Mouse (Mus musculus) monocyte, adult 2 months (primary cell): ENCODE results near the gene Mybpc2.

ENCODE experiments used
- DNase-seq, 2 experiments: peaks; one replicate each; pipeline ENCODE4 v3.0.0; 2022; ENCODE audit warnings: low spot score in 2 of 2, low read depth in 1 of 2

Mybpc2 gene

DNA sequence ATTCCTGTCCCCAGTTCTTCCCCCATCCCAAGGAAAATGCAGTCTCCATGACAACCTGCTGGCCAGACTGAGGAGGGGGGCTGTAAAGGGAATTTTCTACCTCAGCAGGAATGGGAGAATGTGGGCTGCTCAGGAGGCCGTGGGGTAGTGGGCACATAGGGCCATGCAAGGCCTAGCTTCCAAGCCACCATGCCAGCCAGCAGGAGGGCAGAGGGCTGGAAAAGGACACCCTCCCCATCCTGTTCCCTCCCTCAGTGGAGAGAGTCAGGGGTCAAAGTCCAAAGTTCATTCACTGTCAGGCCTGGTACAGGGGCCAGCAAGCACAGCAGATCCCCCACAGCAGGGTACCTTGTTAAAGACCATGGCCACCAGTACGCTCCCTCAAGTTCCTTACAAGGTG is 59.3 kb downstream of the Mybpc2 start, which contains the start of gene Aspdh:
Aspdh (plus strand) TSS at position 281 of the 400 bp plus-strand sequence.
- DNase-seq: no peak

DNA sequence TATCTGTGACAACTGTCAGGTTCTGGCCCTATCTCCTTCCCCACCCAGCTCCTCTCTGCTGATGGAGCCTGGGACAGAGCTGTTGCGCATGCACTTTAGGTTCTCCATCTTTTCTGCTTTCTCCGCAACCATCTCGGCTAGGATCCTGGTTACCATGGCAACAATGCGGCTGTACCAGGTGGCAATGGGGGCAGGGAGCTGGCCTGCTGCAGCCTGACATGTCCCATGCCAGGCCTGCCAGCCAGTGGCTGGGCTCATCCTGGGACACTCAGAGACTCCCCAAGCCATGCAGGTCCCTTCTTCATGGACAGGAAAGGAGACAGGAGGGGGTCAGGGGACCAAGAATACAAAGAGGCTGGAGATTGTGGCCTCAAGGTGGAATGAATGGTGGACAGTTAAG is 59.9 kb downstream of the Mybpc2 start:
- no peak for DNase-seq

DNA sequence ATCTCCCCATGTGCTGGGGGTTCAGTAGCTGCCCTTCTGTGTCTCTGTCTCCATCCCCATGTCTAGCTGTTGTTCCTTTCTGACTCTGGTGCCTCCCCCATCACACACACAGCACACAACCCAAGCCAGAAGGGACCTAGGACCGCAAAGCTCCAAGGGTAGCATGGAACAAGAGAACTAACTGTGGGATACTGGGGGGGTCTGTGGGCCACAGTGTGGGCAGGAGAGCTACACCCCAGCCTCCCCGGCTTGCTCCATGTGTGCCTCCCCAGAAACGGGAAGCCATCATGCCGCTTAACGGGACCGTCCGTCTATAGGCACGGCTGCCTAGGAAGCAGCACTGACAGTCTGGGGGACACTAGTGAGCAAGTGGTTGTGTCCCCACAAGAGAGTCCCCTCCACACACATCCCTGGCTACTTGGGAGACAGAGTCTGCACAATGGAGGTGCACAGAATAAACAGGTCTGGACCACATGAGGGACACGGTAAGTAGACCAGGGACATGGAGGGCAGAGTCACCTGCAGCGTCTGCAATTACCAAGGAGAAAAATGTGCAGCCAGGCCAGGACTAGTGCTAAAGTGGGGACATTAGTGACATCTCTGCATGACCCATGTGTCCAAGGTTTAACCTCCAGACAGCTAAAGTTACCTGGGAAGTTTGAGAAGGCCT is 60.8 kb downstream of the Mybpc2 start:
- DNase-seq: no peak

DNA sequence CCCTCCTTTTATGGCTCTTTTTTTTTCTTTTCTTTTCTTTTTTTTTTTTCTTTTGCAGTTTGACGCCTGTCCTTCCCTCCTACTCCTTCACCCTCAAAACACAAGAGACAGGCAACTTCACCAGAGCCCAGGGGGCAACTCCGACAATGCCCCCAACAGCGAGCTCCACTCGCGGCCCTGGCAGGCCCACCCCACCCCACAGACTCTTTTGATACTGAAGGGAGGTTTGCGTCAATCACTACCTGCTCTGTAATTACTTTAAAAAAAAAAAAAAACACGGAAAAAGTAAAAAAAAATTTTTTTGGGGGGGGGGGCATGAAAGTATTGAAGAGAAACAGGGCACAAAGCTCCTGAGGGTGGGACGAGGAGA is 61.4 kb downstream of the Mybpc2 start:
- DNase-seq: no peak

DNA sequence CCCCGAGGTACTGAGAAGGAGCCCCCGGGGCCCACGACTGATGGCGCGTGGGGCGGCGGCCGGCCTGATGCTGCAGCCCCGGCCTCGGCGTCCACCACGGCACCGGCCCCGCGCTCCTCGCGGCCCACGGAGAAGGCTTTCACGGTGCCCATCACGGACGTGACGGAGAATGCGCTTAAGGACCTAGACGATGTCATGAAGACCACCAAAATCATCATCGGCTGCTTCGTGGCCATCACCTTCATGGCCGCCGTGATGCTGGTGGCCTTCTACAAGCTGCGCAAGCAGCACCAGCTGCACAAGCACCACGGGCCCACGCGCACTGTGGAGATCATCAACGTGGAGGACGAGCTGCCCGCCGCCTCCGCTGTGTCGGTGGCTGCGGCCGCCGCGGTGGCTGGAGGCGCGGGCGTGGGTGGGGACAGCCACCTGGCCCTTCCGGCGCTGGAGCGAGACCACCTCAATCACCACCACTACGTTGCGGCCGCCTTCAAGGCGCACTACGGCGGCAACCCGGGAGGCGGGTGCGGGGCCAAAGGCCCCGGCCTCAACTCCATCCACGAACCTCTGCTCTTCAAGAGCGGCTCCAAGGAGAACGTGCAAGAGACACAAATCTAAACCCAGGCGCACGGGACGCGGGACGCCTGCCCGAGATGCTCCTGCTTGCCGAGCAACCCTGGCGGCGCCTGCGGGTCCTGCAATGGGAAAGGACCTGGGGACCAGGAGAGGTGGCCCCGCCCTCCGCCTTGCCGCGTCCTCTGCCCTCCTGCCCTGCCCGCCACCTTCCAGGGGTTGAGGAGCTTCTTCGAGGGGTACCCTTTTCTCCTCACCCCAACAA is 62.0 kb downstream of the Mybpc2 start:
- DNase-seq: no peak

DNA sequence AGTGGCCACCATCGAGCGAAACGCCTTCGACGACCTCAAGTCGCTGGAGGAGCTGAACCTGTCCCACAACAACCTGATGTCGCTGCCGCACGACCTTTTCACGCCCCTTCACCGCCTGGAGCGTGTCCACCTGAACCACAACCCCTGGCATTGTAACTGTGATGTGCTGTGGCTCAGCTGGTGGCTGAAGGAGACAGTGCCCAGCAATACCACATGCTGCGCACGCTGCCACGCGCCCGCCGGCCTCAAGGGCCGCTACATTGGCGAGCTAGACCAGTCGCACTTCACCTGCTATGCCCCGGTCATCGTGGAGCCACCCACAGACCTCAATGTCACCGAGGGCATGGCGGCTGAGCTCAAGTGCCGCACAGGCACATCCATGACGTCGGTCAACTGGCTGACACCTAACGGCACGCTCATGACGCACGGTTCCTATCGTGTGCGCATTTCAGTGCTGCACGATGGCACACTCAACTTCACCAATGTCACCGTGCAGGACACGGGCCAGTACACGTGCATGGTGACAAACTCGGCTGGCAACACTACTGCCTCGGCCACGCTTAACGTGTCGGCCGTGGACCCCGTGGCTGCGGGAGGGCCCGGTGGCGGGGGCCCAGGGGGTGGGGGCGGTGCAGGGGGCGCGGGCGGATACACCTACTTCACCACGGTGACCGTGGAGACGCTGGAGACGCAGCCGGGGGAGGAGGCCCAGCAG is 62.8 kb downstream of the Mybpc2 start:
- DNase-seq: no peak

DNA sequence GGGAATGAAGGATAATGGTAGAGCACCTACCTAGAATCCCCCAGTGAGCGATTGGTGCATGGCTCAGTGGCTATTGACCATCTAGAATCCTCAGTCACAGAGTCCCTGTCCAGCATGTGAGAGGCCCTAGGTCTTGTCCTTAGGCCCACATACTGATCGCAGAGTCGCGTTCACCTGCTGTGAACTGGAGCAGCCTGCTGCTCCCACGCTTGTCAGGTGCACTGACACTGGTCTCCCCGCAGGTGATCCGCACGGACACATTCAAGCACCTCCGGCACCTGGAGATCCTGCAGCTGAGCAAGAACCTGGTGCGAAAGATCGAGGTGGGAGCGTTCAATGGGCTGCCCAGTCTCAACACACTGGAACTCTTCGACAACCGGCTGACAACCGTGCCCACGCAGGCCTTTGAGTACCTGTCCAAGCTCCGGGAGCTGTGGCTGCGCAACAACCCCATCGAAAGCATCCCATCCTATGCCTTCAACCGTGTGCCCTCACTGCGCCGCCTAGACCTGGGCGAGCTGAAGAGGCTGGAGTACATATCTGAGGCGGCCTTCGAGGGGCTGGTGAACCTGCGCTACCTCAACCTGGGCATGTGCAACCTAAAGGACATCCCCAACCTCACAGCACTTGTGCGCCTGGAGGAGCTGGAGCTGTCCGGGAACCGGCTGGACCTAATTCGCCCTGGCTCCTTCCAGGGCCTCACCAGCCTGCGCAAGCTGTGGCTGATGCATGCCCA is 63.5 kb downstream of the Mybpc2 start:
- no peak for DNase-seq

DNA sequence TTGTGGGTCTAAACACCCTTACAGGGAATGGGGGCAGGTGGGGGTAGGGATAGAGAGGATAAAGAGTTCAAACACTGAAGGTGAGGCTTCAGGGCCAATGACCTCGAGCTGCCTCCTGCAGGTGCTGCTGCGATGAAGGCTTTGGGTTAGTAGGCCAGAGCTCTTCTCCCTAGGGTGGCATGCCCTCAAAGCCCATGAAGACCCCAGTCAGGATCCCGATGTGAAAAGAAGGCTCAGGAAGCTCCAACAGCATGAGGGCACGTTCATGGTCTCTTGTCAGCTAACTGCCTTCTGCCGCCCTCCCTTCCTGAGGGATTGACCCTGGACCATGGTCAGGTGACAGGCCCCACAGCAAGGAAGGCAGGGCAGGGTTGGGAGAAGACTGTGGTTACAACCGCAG is 64.4 kb downstream of the Mybpc2 start:
- DNase-seq: no peak

DNA sequence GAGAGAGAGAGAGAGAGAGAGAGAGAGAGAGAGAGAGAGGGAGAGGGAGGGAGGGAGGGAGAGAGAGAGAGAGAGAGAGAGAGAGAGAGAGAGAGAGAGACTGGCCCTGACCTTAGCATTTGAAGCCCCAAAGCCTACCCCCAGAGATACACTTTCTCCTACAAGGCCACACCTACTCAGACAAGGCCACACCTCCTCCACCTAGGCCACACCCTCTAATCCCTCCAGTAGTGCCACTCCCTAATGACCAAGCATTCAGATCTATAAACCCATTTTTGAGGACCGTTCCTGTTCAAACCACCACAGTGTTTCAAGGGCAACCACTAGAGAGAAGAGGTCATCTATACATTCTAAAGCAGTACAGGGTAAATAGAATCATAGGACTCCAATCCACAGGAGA is 68.2 kb downstream of the Mybpc2 start:
- DNase-seq: no peak

DNA sequence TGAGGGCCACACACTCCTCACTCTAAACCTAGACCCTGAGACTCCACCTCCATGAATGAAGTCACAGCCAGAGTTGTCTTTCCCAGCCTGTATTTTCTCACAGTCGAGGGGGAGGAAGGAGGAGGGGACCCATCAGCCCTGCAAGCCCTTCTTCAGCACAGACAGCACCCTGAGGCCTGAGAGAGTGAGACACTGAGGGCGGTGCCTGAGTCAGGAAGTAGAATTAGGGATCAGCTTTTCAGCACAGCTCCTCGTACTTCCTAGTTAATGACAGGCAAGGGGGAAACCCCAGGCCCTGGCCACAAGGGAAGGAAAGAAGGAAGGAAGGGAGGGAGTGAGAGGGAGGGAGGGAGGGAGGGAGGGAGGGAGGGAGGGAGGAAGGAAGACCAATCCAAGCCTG is 71.2 kb downstream of the Mybpc2 start:
- DNase-seq: no peak
